Mouse (Mus musculus) spleen, postnatal 10 days (tissue): ENCODE data around the gene Nkx2-5.

Experiments
- DNase-seq, 2 experiments: peaks; one replicate each; pipeline ENCODE4 v3.0.0; 2021 to 2022; ENCODE audit warnings: low spot score in 2 of 2

Nkx2-5 gene

GRCm38 (mm10) chr17:26850358-26851135, 5.7 kb upstream of the Nkx2-5 start:
- no peak for DNase-seq

GRCm38 (mm10) chr17:26849746-26850357, 5.0 kb upstream of the Nkx2-5 start:
- DNase-seq, result no peak

- DNase-seq, result no peak
These were observed 4.4 kb upstream of the Nkx2-5 start for GRCm38 (mm10) chr17:26849106-26849745.

GRCm38 (mm10) chr17:26848236-26848635, 3.4 kb upstream of the Nkx2-5 start:
- DNase-seq, result no peak

- DNase-seq, result no peak
These were observed 3.0 kb upstream of the Nkx2-5 start for GRCm38 (mm10) chr17:26847801-26848200.

- DNase-seq, result no peak
These were observed 1.6 kb upstream of the Nkx2-5 start for GRCm38 (mm10) chr17:26846411-26846810.

GRCm38 (mm10) chr17:26845149-26846050, 591 bp upstream of the Nkx2-5 start:
- no peak for DNase-seq

- DNase-seq, result no peak
These were observed 398 bp downstream of the Nkx2-5 start for GRCm38 (mm10) chr17:26844371-26844851.

- DNase-seq, result no peak
These were observed 1.0 kb downstream of the Nkx2-5 start for GRCm38 (mm10) chr17:26843696-26844236.

- DNase-seq, result no peak
These were observed 1.6 kb downstream of the Nkx2-5 start for GRCm38 (mm10) chr17:26843229-26843567.

GRCm38 (mm10) chr17:26842431-26843228, 2.2 kb downstream of the Nkx2-5 start:
- no peak for DNase-seq

- DNase-seq, result no peak
These were observed 2.8 kb downstream of the Nkx2-5 start for GRCm38 (mm10) chr17:26841981-26842380.

- DNase-seq, result no peak
These were observed 3.7 kb downstream of the Nkx2-5 start for GRCm38 (mm10) chr17:26840922-26841731.

- DNase-seq, result no peak
These were observed 4.4 kb downstream of the Nkx2-5 start for GRCm38 (mm10) chr17:26840439-26840780.

- no peak for DNase-seq
These were observed 4.9 kb downstream of the Nkx2-5 start for GRCm38 (mm10) chr17:26839718-26840438.

GRCm38 (mm10) chr17:26838911-26839717, 5.7 kb downstream of the Nkx2-5 start:
- no peak for DNase-seq

GRCm38 (mm10) chr17:26838191-26838910, 6.5 kb downstream of the Nkx2-5 start:
- no peak for DNase-seq

- no peak for DNase-seq
These were observed 7.2 kb downstream of the Nkx2-5 start for GRCm38 (mm10) chr17:26837546-26837985.
